Mouse (Mus musculus) cerebellum, postnatal 4 days (tissue): ENCODE data around the gene Adgrg2.

Source experiments
- DNase-seq, 2 experiments: peaks; one replicate each; pipeline ENCODE4 v3.0.0; 2022; ENCODE audit warnings: low spot score in 2 of 2, mixed read lengths in 1 of 2

Adgrg2 gene

GRCm38 (mm10) chrX:160501687-160502047 is 111.2 kb downstream of the Adgrg2 start:
- no peak for DNase-seq

- peak; percentile 47 to 69 for DNase-seq
Measured at GRCm38 (mm10) chrX:160502048-160503041, 111.9 kb downstream of the Adgrg2 start, which contains the start of gene Phka2. TSS of gene Phka2 (plus strand) at chrX:160502166.

- no peak for DNase-seq
Measured at GRCm38 (mm10) chrX:160509046-160509445, 118.6 kb downstream of the Adgrg2 start.

GRCm38 (mm10) chrX:160510197-160510596 is 119.7 kb downstream of the Adgrg2 start:
- DNase-seq, result no peak

GRCm38 (mm10) chrX:160516027-160516426 is 125.5 kb downstream of the Adgrg2 start:
- DNase-seq, result no peak

- DNase-seq, result no peak
Measured at GRCm38 (mm10) chrX:160542772-160543171, 152.3 kb downstream of the Adgrg2 start.
